Mouse (Mus musculus) splenic B cell, adult 2 months (primary cell): ENCODE results near the gene Btbd35f30.
"Not testable (repeated sequence)": the region's sequence is repeated elsewhere in the genome, so short reads cannot be mapped to it uniquely, and the experiment has no call there.

Experiments used
- DNase-seq: peaks from one replicate; pipeline ENCODE4 v3.0.0-alpha.2; 2011; ENCODE audit warnings: low read depth, low spot score
- H3K27me3 ChIP-seq: 2 replicates; pipeline ENCODE4 v1.6.1; 2012; ENCODE audit warnings: mild to moderate bottlenecking, low read length, moderate library complexity, mixed read lengths; ENCODE audit not compliant: control insufficient read depth, poor library complexity, insufficient read depth, severe bottlenecking
- H3K36me3 ChIP-seq: 2 replicates; pipeline ENCODE4 v1.6.1; 2012; ENCODE audit warnings: mild to moderate bottlenecking, low read length, moderate library complexity, mixed read lengths; ENCODE audit not compliant: control insufficient read depth, poor library complexity, insufficient read depth, severe bottlenecking

The Btbd35f30 gene

DNA sequence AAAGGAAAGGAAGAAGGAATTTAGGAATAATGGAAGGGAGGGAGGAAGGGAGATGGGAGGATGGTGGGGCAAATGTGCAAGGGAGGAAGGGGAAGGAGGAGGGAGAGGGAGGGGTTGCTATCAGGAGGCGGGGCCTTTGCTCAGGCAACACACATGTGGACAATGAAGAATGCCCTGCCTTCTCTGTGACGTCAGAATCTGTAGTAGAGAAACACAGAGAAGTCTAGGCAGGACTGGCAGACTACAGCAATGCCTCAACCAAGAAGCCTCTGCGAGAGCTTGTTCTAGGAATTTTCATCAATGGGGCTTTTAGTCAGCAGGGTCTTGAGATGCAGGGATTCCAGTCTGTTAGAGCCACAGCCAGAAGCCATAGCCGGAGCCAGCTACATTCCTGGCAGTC, at the start of gene Btbd35f30:
Gene Btbd35f30, plus strand, starts transcription at position 301 of the 400 bp plus-strand sequence.
- DNase-seq, result not testable (repeated sequence)

DNA sequence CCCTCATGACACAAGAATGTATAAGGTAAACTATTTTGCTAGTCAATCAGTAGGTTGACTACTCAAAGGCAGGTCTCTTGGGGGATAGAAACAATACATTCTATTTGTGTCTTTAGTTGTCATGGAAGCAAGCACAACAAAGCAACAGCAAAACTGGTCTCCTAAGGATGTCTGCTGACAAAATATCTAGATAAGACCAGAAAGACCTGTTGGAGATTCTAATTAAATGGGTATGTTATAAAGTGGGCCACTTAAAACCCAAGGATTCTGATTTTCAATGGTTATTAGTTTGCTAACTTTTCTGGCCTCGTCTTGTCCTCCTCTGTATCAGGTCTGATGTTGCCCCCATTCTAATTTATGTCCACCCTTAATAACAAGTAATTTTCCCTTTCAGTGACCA, 47.0 kb downstream of the Btbd35f30 start, which contains the start of gene Gm21789:
Gene Gm21789, plus strand, starts transcription at position 301 of the 400 bp plus-strand sequence.
- not testable (repeated sequence) for DNase-seq, H3K36me3 ChIP-seq, H3K27me3 ChIP-seq

More for the DNA sequence above, at the start of gene Btbd35f30:
- H3K27me3 ChIP-seq, H3K36me3 ChIP-seq: not testable (repeated sequence)
